Mouse (Mus musculus) CH12.LX (cell line): ENCODE data around the gene Npffr2.

Experiments used
- CTCF ChIP-seq, 2 experiments: IDR thresholded peaks in 1 of 2; conservative IDR thresholded peaks in 1 of 2; 2 replicates each; pipeline ENCODE4 v1.5.1; 2011 to 2012; ENCODE audit warnings: low read depth in 2 of 2, low read length in 2 of 2, improper control_type of control experiment in 1 of 2, inconsistent platforms in 1 of 2, mild to moderate bottlenecking in 1 of 2, moderate library complexity in 1 of 2
- JUND ChIP-seq: conservative IDR thresholded peaks from 2 replicates; pipeline ENCODE4 v1.6.1; 2011; ENCODE audit warnings: low read depth, low read length, improper control_type of control experiment
- NELFE ChIP-seq: IDR thresholded peaks from 2 replicates; pipeline ENCODE4 v1.6.1; 2011; ENCODE audit warnings: low read depth, low read length, improper control_type of control experiment
- POLR2A ChIP-seq: IDR thresholded peaks from 2 replicates; pipeline ENCODE4 v1.6.1; 2011; ENCODE audit warnings: low read depth, mild to moderate bottlenecking, improper control_type of control experiment, low read length
- SIN3A ChIP-seq: IDR thresholded peaks from 2 replicates; pipeline ENCODE4 v1.6.1; 2012; ENCODE audit warnings: low read length, improper control_type of control experiment, inconsistent platforms
- UBTF ChIP-seq: IDR thresholded peaks from 2 replicates; pipeline ENCODE4 v1.6.1; 2012; ENCODE audit warnings: low read depth, mild to moderate bottlenecking, inconsistent platforms, low read length, improper control_type of control experiment, moderate library complexity
- USF1 ChIP-seq: IDR thresholded peaks from 2 replicates; pipeline ENCODE4 v1.6.1; 2014; ENCODE audit warnings: low read depth, mild to moderate bottlenecking, inconsistent platforms, low read length, improper control_type of control experiment
- USF2 ChIP-seq: conservative IDR thresholded peaks from 2 replicates; pipeline ENCODE4 v1.6.1; 2011; ENCODE audit warnings: low read depth, low read length, improper control_type of control experiment

DNA sequence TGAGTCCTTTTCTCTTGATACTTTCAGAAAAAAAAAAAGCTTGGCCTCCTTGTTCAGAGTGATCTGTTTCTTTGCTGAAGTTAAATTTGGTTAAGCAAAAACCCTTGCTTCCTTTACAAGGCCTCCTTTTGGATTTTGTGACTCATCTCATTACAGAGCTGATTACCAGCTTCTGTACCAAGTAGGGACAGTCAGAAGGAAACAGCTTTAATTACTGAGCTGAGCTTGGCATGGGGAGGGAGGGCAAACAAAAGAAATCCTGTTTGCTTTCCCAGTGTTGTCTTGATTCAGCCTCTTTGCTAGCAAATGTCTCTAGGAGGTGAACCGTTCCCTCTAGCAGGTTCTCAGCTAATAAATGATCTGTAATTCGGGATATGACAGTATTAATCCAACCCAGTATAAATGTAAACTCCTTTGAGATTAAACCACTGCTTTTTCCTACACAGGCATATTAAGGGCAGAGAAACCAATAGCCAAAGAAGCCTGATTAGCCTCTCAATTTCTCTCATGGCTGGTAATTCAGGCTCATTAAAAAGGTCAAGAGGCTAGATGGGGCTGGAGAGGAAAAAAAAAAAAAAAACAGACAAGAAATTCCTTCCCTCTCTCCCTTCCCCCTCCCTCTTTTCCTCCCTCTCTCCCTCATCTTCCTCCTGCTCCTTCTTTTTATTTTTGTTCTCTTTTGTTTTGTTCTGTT is 84.2 kb downstream of the Npffr2 start:
- TF ChIP-seq POLR2A: no peak
- no peak for TF ChIP-seq USF1
- no peak for TF ChIP-seq USF2
- no peak for TF ChIP-seq UBTF
- TF ChIP-seq CTCF (conservative IDR thresholded peaks at IDR 0.05 in 1 of 2, IDR thresholded peaks at IDR 0.05 in 1 of 2; ENCODE audit: low read depth in 2 of 2, low read length in 2 of 2): no peak
- TF ChIP-seq JUND: no peak
- TF ChIP-seq SIN3A: no peak
- TF ChIP-seq NELFE: no peak
